Mouse (Mus musculus): Measurements from ENCODE around the gene Nodal.
A peak's percentile ranks its signal among the peaks of the same experiment; 100 is the strongest.
"Not testable (repeated sequence)": the region's sequence is repeated elsewhere in the genome, so short reads cannot be mapped to it uniquely, and the experiment has no call there.

The Nodal gene

DNA sequence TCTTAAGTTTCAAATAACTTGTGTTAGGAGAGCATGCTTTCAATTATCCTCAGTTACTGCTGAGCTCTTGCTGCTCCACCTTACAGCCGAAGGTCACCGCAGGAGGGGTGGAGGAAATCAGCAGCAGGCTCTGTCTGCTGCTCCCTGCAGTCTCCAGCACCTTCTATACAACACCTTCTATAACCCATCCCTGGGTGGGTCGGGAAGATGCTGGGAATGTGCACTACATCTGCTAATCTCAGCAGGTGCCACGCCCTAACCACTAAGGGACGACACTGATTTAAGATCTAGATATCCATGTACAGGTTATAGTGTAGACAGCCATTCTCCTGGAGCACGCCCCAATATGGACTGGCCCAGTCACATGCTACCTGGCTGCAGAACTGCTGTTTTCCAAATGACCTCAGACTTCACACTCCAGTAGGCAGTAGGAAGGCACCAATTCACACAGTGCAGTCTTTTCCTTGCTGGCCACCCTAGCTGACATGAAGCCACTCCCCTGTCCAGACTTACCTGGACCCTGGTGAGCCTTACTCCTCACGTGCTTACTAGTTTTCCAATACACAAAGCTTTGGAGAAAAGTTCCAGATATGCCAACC is 22.5 kb downstream of the Nodal start:
- no peak for DNase-seq

DNA sequence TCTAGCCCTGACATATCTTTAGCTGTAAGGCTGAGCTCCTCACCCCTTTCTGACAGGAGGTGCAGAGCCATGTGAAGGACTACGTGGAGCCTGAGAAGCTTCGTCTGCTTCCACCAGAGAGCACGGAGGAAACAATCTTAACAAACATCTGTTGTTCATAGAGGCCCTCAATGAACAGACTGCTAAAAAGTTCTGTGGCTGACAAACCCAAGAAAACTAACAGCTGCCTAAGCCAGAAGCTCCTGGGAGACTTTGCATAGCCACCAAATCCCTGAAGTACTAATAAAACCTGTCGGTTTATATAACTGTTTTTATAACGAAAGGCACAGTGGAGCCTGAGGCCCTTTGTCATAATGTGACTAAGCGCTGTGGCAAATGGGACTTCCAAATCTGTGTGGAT is 25.7 kb downstream of the Nodal start:
- DNase-seq = no peak

DNA sequence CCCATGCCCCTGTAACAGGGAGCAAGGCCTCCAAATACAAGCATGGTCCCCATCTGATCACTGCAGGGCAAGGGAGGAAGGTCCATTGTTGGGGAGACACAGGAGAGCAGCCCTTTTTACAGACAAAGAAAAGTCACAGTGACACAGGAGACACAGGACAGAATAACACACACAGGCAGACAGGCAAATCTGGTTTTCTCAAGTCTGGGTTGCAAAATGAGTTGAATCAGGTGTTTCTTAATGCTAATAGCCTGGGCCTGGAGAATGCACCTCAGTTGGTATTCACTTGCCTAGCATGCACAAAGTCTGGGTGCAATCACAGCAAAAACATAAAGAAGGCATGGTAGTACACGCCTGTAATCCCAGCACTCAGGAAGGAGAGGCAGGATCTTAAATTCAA is 26.1 kb downstream of the Nodal start:
- DNase-seq = no peak

DNA sequence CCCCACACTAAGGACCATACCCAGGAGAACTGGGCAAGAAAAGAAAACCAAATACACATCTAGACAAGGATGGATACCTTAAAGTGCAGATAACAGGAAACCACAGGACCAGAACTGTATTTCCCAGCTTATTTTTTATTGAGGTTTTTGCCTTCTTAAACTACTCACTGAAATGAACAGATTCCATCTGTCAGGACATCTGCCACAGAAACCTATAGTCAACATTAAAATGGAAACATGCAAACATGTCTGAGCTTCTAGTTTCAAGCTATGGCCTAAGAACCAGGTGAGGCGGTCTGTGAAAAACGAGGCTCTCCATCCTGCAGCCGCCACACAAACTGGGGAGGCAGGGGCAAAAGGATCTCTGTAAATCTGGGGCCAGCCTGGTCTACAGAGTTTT is 27.2 kb downstream of the Nodal start:
- no peak for DNase-seq

GRCm38 (mm10) chr10:61447581-61448353 is 30.0 kb downstream of the Nodal start:
- DNase-seq = no peak

- DNase-seq = no peak
These were observed 31.1 kb downstream of the Nodal start for GRCm38 (mm10) chr10:61448834-61449233.

DNA sequence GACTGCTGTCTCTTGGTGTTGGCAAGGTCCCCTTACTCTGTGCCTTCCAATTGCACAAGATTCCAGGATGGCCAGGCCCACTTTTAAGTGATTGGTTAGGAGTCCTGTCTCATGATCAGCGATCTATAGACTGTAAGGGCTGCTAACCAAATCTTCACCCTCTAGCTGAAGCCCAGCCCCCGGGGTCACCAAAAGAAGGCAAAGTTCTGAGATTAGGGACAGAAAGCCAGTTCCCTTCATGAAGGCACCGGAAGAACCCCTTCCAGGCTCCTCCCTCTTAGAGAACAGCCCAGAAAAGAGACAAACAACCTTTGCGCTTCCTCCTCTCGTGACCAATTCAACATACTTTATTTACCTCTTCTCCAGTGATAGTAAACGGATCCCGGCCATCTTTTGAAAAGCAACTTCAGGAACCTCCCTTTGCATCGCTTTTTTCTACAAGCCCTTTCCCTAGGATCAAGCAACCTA is 33.7 kb downstream of the Nodal start:
- peak; percentile 29 for DNase-seq

DNA sequence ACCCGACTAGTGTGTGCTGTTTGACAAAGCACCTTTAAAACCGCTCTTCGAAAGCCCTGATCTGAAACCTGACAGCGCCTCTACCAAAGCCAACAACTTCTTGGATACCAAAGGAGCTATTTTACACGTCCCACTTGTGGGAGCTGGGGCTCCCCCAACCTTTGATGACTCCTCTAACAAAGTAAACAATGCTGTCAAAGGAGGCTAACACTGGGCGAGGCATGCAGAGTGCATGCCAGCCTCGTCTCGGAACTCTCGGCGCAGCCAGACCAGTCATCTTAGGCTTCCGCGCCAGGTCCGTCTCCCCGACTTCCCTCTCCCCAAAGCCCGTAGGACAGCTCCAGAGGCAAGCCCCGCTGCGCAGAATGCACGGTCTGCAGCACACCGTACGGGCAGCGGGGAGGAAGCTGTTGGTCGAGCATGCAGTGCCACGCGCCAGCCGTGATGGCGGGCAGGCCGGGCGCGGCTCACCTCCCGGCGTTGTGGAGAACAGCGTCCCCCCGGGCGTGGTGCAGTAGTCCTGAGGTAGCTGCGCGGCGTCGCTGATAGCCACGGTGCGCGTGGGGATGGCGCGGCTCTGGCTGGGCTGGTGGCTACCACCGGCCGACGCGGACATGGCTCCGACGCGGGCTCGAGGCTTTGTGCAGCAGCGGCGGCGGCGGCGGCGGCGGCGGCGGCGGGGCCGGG is 34.3 kb downstream of the Nodal start:
- DNase-seq = no peak

GRCm38 (mm10) chr10:61452645-61453044 is 34.9 kb downstream of the Nodal start, which contains the start of gene Eif4ebp2:
Eif4ebp2 (minus strand) TSS chr10:61452661.
- peak; percentile 99 for DNase-seq

DNA sequence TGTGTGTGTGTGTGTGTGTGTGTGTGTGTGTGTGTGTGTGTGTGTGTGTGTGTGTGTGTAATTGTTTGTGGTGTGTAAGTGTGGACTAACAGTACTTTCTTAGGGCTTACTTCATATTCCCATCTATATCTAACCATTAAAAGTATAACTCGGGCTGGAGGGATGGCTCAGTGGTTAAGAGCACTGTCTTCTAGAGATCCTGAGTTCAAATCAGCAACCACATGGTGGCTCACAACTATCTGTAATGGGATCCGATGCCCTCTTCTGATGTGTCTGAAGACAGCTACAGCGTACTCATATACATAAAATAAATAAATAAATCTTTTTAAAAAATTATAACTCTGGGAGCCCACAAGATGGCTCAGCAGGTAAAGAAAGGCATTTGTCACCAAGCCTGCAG is 35.4 kb downstream of the Nodal start:
- DNase-seq = not testable (repeated sequence)

- DNase-seq = no peak
These were observed 39.4 kb downstream of the Nodal start for GRCm38 (mm10) chr10:61457182-61457581.

GRCm38 (mm10) chr10:61465009-61465408 is 47.2 kb downstream of the Nodal start:
- no peak for DNase-seq

- DNase-seq = peak; percentile 32
These were observed 48.5 kb downstream of the Nodal start for GRCm38 (mm10) chr10:61466242-61466641.

DNA sequence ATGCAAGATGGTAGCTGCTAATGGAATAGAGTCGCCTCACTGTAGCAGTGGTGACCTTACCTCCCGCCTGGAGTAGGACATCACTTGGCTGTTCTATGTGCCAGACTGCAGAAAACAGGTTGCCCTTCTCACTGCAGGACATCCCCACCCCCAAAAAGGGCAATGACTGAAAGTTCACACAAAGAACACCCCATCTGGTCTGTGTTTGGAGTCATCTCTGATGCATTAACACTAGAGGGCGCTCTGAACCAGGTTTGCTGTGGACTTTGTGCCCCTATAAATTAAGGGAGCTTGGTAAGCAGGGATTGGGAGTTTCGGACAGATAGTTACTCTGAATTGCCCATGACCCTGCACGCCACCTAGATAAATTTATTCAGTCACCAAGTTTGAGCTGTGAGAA is 49.1 kb downstream of the Nodal start:
- DNase-seq = peak; percentile 83

DNA sequence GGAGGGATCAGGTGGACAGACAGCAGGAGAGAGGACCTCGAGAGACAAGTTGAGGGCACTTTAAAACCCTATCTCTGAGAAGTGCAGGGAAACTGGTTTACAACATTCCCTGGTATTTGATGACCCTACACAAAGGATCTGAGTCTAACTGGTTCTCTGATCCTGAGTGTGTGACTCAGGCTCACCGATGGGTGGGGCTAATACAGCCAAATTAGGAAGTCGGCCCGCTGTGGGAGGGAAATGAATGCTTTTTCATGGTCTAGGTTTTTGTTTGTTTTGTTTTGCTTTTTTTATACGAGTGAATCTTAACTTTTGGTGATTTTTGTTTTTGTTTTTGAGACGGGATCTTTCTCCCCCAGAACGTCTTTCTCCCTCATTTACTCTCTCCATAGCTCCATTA is 51.1 kb downstream of the Nodal start:
- DNase-seq = no peak

GRCm38 (mm10) chr10:61473640-61474039 is 55.9 kb downstream of the Nodal start:
- no peak for DNase-seq

- no peak for DNase-seq
These were observed 56.6 kb downstream of the Nodal start for GRCm38 (mm10) chr10:61474344-61474743.

All from retina, postnatal 1 day (tissue).